Mouse (Mus musculus): ENCODE data around the gene Cgn. TPM values are rescaled to one million over a fixed set of nuclear protein-coding genes. Genes with fewer than 3 reads are reported as not detected.
A peak's percentile ranks its signal among the peaks of the same experiment; 100 is the strongest.

Gene Cgn
- total and polyA plus RNA-seq, 3 experiments = 0.04 to 1.1 (median 0.17) TPM

DNA sequence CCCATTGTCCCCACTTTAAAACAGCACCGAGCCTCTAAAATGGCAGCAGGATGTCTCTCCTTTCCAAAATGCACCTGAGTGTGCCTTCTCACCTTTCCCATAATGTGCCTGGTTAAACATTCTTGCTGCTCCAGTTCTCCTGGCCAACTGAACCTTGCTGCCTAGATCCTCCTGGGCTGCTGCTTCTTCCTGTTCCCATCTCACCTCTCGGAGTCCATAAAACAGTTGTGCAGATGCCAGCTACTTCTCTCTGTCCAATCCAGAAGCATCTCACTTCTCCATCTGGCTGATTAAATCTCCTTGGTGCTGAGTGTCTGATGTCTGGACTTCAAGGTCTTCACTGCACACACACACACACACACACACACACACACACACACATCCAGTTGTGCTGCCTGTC lies 31.4 kb upstream of the Cgn start:
- Histone ChIP-seq H3K9me3 (replicated peaks; ENCODE audit: low read length) (no peaks in the 10 kb centered on the region), H3K4me1 (ENCODE audit: control insufficient read depth in 1 of 2, insufficient read depth in 2 of 2) (no peaks in the 10 kb centered on the region), H3K4me3 (replicated peaks in 1 of 3; ENCODE audit: low read depth in 2 of 3, low read length in 2 of 3, poor library complexity in 1 of 3) (no peak overlapping the region), H3K27me3 (replicated peaks) (no peaks in the 10 kb centered on the region), H3K9ac (ENCODE audit: insufficient read depth, low read depth) (no peak overlapping the region), H3K36me3 (replicated peaks in 1 of 2; ENCODE audit: control insufficient read depth in 1 of 2, insufficient read depth in 1 of 2, low read length in 1 of 2) (no peaks in the 10 kb centered on the region), H3K27ac (ENCODE audit: insufficient read depth, low read depth) (no peak overlapping the region), H3K79me2 (replicated peaks; ENCODE audit: control insufficient read depth, extremely low read depth, insufficient read depth, poor library complexity, severe bottlenecking) (no peaks in the 10 kb centered on the region), H3K4me2 (ENCODE audit: insufficient read depth, low read depth, poor library complexity, severe bottlenecking) (no peak overlapping the region)
- in situ Hi-C loops (cut with MboI; ENCODE audit: low pct_ligation_motif_present, low pct_unique_long_range_greater_than_20kb, low sequenced_read_pairs) (no loop called here), dilution Hi-C loops (cut with MboI; ENCODE audit: extremely low pct_ligation_motif_present, extremely low pct_unique_long_range_greater_than_20kb, low sequenced_read_pairs) (no loop called here)
- TF ChIP-seq ZNF384 (IDR thresholded peaks at IDR 0.05; ENCODE audit: low read depth, low read length) = no peak
- TF ChIP-seq ZMIZ1 (IDR thresholded peaks at IDR 0.05; ENCODE audit: low read depth, low read length) = no peak
- TF ChIP-seq EP300 (IDR thresholded peaks at IDR 0.05; ENCODE audit: low read length) = no peak
- TF ChIP-seq MXI1 (IDR thresholded peaks at IDR 0.05; ENCODE audit: low read depth, low read length) = no peak
- TF ChIP-seq ZC3H11A (IDR thresholded peaks at IDR 0.05; ENCODE audit: low read depth, low read length) = no peak
- no peak for TF ChIP-seq SMC3 (IDR thresholded peaks at IDR 0.05; ENCODE audit: low read depth, low read length)
- TF ChIP-seq RAD21 (IDR thresholded peaks at IDR 0.05; ENCODE audit: low read depth, low read length) = no peak
- no peak for TF ChIP-seq ETS1 (conservative IDR thresholded peaks at IDR 0.05; ENCODE audit: low read depth, low read length)
- no peak for TF ChIP-seq CHD2 (IDR thresholded peaks at IDR 0.05; ENCODE audit: low read length)
- no peak for TF ChIP-seq USF2 (conservative IDR thresholded peaks at IDR 0.05; ENCODE audit: low read depth, low read length)
- DNase-seq (ENCODE audit: extremely low read depth) = no peak

DNA sequence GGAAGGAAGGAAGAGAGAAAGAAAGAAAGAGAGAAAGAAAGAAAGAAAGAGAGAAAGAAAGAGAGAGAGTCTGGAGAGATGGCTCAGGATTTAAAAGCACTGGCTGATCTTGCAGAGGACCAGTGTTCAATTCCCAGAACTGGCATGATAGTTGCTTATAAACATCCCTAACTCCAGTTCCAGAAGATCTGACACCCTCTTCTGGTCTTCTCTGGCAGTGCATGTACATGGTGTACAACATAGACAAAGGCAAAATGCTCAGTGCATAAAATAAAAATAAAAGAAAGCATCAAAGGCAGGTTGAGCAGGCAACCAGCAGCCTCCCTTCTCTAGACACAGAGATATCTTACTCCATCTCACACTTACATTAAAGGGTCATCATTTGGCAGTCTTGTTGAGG lies 29.3 kb upstream of the Cgn start:
- DNase-seq (ENCODE audit: extremely low read depth) = no peak
- Histone ChIP-seq H3K9me3 (replicated peaks; ENCODE audit: low read length) (no peaks in the 10 kb centered on the region), H3K27me3 (replicated peaks) (no peaks in the 10 kb centered on the region), H3K4me2 (ENCODE audit: insufficient read depth, low read depth, poor library complexity, severe bottlenecking) (no peak overlapping the region), H3K27ac (ENCODE audit: insufficient read depth, low read depth) (no peak overlapping the region), H3K4me3 (replicated peaks in 1 of 3; ENCODE audit: low read depth in 2 of 3, low read length in 2 of 3, poor library complexity in 1 of 3) (no peak overlapping the region), H3K36me3 (replicated peaks in 1 of 2; ENCODE audit: control insufficient read depth in 1 of 2, insufficient read depth in 1 of 2, low read length in 1 of 2) (no peaks in the 10 kb centered on the region), H3K9ac (ENCODE audit: insufficient read depth, low read depth) (no peak overlapping the region), H3K79me2 (replicated peaks; ENCODE audit: control insufficient read depth, extremely low read depth, insufficient read depth, poor library complexity, severe bottlenecking) (no peaks in the 10 kb centered on the region), H3K4me1 (ENCODE audit: control insufficient read depth in 1 of 2, insufficient read depth in 2 of 2) (no peaks in the 10 kb centered on the region)
- in situ Hi-C loops (cut with MboI; ENCODE audit: low pct_ligation_motif_present, low pct_unique_long_range_greater_than_20kb, low sequenced_read_pairs) (no loop called here), dilution Hi-C loops (cut with MboI; ENCODE audit: extremely low pct_ligation_motif_present, extremely low pct_unique_long_range_greater_than_20kb, low sequenced_read_pairs) (no loop called here)
- TF ChIP-seq CTCF (conservative IDR thresholded peaks at IDR 0.05 in 1 of 2, IDR thresholded peaks at IDR 0.05 in 1 of 2; ENCODE audit: low read depth in 2 of 2, low read length in 2 of 2) (peak in 1 of 2 experiments; percentile 26; a peak in 1 of 4 replicates), NRF1 (IDR thresholded peaks at IDR 0.05; ENCODE audit: low read depth, low read length) (no peak), ZKSCAN1 (IDR thresholded peaks at IDR 0.05; ENCODE audit: borderline replicate concordance, low read depth, low read length) (no peak)

DNA sequence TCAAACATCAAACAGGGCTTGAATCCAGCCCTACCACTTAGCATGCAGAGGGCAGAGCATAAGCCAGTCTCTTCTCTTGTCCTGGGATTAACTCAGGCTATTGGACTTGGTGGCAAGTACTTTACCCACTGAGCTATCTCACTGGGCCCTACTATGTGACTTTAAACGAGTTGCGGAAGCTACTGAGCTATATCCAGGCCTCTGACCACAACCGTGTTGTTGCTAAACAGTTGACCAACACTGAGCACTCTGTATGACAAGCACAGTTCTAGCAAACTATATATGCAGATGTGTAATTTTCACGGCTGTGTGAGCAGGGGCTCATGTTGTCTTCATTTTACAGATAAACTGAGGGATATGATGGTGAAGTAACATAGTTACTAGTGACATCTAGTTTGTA lies 28.4 kb upstream of the Cgn start:
- dilution Hi-C loops (cut with MboI; ENCODE audit: extremely low pct_ligation_motif_present, extremely low pct_unique_long_range_greater_than_20kb, low sequenced_read_pairs) = no loop called here
- Histone ChIP-seq H3K9me3 (replicated peaks; ENCODE audit: low read length) (no peaks in the 10 kb centered on the region), H3K79me2 (replicated peaks; ENCODE audit: control insufficient read depth, extremely low read depth, insufficient read depth, poor library complexity, severe bottlenecking) (no peaks in the 10 kb centered on the region), H3K36me3 (replicated peaks in 1 of 2; ENCODE audit: control insufficient read depth in 1 of 2, insufficient read depth in 1 of 2, low read length in 1 of 2) (no peaks in the 10 kb centered on the region), H3K4me2 (ENCODE audit: insufficient read depth, low read depth, poor library complexity, severe bottlenecking) (no peak overlapping the region), H3K4me1 (ENCODE audit: control insufficient read depth in 1 of 2, insufficient read depth in 2 of 2) (no peaks in the 10 kb centered on the region), H3K27ac (ENCODE audit: insufficient read depth, low read depth) (no peak overlapping the region), H3K27me3 (replicated peaks) (no peaks in the 10 kb centered on the region), H3K4me3 (replicated peaks in 1 of 3; ENCODE audit: low read depth in 2 of 3, low read length in 2 of 3, poor library complexity in 1 of 3) (no peak overlapping the region), H3K9ac (ENCODE audit: insufficient read depth, low read depth) (no peak overlapping the region)
- no peak for DNase-seq (ENCODE audit: extremely low read depth)
- TF ChIP-seq UBTF (IDR thresholded peaks at IDR 0.05; ENCODE audit: low read depth, low read length) = no peak
- no peak for TF ChIP-seq MXI1 (IDR thresholded peaks at IDR 0.05; ENCODE audit: low read depth, low read length)
- TF ChIP-seq MEF2A (IDR thresholded peaks at IDR 0.05; ENCODE audit: borderline replicate concordance, low read depth, low read length) = no peak
- no peak for TF ChIP-seq SMC3 (IDR thresholded peaks at IDR 0.05; ENCODE audit: low read depth, low read length)
- TF ChIP-seq KAT2A (IDR thresholded peaks at IDR 0.05; ENCODE audit: insufficient replicate concordance, low read length) = no peak
- no peak for TF ChIP-seq ZMIZ1 (IDR thresholded peaks at IDR 0.05; ENCODE audit: low read depth, low read length)
- TF ChIP-seq SIN3A (IDR thresholded peaks at IDR 0.05; ENCODE audit: low read length) = no peak
- no peak for TF ChIP-seq NRF1 (IDR thresholded peaks at IDR 0.05; ENCODE audit: low read depth, low read length)
- no peak for TF ChIP-seq ETS1 (conservative IDR thresholded peaks at IDR 0.05; ENCODE audit: low read depth, low read length)
- TF ChIP-seq JUND (conservative IDR thresholded peaks at IDR 0.05; ENCODE audit: low read depth, low read length) = no peak
- no peak for TF ChIP-seq PAX5 (IDR thresholded peaks at IDR 0.05; ENCODE audit: low read length)
- no peak for TF ChIP-seq ELF1 (IDR thresholded peaks at IDR 0.05; ENCODE audit: low read depth, low read length)
- TF ChIP-seq RCOR1 (conservative IDR thresholded peaks at IDR 0.05; ENCODE audit: low read depth, low read length) = no peak
- no peak for TF ChIP-seq USF1 (IDR thresholded peaks at IDR 0.05; ENCODE audit: low read depth, low read length)
- TF ChIP-seq CTCF (conservative IDR thresholded peaks at IDR 0.05 in 1 of 2, IDR thresholded peaks at IDR 0.05 in 1 of 2; ENCODE audit: low read depth in 2 of 2, low read length in 2 of 2) = no peak
- in situ Hi-C loops (cut with MboI; ENCODE audit: low pct_ligation_motif_present, low pct_unique_long_range_greater_than_20kb, low sequenced_read_pairs) = no loop called here

All from CH12.LX (cell line).